Mouse (Mus musculus) kidney, postnatal 4 days (tissue): ENCODE measurements at regions not wholly inside any gene's neighbourhood (a gene's known extent, or its start where the extent isn't known, plus 50 kb on each side); places are given as distances from the start of the nearest gene placed in this dataset.

Experiments used
- DNase-seq, 2 experiments: peaks; one replicate each; pipeline ENCODE4 v3.0.0; 2021; ENCODE audit warnings: mixed read lengths in 2 of 2

DNA sequence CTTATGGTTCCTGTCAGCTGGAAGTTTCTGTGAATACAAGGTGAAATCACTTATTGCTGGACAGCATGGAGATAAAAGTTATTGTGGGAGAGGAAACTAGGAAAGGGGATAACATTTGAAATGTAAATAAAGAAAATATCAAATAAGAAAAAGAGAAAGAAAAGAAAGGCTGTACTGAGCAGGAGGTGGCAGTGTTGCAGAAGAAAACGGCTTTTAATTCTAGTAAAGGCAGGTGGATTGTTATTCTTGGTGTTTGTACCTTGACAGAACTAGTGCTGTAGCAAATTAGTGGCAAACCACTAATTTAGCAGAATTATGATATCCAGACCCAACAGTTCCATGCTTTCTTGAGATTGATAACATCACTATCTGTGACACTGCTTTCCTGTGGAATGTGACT is 52.6 kb downstream of the Gm10358 start:
- no peak for DNase-seq

DNA sequence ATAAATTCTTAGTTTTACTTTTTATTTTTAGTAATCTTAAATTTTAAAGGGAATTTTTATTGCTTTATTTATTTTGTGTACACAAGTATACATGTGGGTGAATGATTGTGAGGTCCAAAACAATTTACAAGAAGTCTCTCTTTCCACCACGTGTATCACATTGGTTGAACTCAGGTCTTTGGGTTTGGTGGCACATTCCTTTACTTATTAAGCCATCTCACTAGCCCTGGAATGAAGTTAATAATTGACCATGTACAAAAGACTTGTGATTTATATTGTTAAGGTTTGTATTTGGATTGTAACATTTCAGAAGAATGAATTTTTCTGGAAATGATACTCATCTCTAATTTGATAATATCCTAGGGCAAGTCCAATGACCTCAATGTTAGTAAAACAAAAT is 56.2 kb downstream of the Gm10358 start:
- DNase-seq: no peak

- DNase-seq: no peak
Observed at GRCm38 (mm10) chr8:75348047-75348446, 58.3 kb downstream of the Gm10358 start.

- no peak for DNase-seq
Observed at GRCm38 (mm10) chr8:75320614-75321013, 85.8 kb downstream of the Gm10358 start.

DNA sequence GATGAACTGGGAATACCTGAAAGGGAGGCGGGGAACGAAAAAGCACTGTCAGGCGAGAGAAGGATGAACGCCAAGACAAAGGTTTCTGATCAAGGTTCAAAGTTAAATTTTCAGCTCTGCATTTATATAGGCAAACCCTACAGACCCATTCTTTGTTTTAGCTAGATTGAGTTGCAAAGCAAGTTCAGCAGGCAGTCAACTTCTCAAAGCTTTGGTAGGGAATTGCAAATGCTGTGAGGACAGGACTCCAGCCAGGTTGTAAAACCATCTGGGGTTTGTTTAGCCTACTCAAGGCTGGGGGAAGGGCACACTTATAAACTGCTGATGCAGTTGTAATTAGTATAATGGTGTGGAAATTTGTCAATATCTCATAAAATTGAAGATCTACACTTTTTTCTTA is 87.9 kb downstream of the Gm10358 start:
- no peak for DNase-seq

GRCm38 (mm10) chr8:75315886-75316285 is 90.5 kb downstream of the Gm10358 start:
- DNase-seq: peak; percentile 40 to 55

- no peak for DNase-seq
Observed at GRCm38 (mm10) chr8:75309463-75309862, 95.7 kb downstream of the Rasd2 start.

- no peak for DNase-seq
Observed at GRCm38 (mm10) chr8:75291921-75292320, 78.2 kb downstream of the Rasd2 start.

- no peak for DNase-seq
Observed at GRCm38 (mm10) chr8:75289933-75290332, 76.2 kb downstream of the Rasd2 start.
